Mouse (Mus musculus): ENCODE results near the gene Ces4a.
"Not testable (repeated sequence)": the region's sequence is repeated elsewhere in the genome, so short reads cannot be mapped to it uniquely, and the experiment has no call there.

The Ces4a gene

GRCm38 (mm10) chr8:105170041-105170380, 38.4 kb downstream of the Ces4a start:
- no peak for DNase-seq

- DNase-seq = peak; percentile 93 to 94
Observed at GRCm38 (mm10) chr8:105170381-105171115, 38.9 kb downstream of the Ces4a start, which contains the start of gene Cbfb. Gene Cbfb (plus strand): TSS chr8:105170674.

DNA sequence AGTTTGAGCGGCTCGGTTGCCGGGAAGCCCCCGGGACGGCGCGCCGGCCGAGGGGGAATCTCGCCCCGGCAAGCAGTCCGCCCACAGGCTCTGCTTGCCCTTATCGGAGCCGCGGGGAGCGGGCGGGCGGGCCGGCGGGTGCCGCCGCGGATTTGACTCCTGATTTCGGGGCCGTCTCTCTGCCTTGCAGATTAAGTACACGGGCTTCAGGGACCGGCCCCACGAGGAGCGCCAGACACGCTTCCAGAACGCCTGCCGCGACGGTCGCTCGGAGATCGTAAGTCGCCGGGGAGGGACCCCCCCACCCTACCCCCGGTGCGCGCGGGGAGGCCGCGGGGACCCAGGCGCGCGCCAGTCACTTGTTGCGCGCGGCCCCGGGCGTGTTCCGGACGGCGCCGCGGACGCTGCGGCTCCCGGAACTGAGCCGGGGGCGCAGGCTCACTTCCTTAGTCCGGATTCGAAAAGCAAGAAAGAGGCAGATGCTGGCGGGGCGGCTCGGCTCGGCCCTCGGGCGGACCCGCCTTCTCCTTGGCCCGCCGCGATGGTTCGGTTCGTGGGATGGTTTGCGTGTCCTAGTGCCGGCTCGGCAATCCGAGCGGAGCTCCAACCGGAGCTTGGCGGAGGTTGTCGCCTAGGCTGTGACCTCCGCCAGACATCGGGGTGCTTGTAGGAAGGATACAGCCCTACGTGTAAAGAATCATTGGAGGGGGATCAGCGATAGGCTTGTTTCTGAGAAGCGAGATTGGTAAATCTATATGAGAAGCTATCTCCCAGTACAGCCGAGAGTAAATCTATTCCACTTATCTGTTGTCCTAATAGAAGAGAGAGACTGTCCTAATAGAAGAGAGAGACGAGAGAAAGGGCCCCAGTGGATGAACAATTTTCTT, 39.8 kb downstream of the Ces4a start:
- peak; percentile 60 to 62 for DNase-seq

DNA sequence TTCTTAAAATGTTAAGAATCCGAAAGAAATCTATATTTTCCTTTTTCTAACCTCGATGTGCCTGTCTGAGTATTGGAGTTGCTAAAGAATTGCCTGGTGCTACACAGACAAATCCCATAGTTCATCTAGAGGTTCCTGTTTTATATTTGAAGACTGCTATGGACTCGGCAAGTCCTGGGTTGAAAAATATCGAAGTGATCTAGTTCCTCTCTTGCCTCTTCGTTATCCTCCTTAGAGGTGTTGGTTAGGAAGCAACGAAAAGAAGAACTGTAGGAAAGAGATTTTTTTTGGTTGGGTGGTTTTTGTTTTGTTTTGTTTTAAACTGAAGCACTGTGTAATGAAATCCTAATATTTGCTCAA, 40.4 kb downstream of the Ces4a start:
- DNase-seq = no peak

DNA sequence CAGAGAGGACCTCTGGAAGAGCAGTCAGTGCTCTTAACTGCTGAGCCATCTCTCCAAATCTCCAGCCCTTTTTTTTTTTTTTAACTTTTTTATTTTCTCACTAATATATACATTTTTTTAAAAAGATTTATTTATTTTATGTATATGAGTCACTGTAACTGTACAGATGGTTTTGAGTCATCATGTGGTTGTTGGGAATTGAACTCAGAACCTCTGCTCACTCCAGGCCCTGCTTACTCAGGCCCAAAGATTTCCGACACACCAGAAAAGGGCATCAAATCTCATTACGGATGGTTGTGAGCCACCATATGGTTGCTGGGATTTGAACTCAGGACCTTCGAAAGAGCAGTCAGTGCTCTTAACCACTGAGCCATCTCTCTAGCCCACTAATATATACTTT, 43.7 kb downstream of the Ces4a start:
- DNase-seq = not testable (repeated sequence)

- DNase-seq = no peak
Observed at GRCm38 (mm10) chr8:105178211-105178800, 46.7 kb downstream of the Ces4a start.

DNA sequence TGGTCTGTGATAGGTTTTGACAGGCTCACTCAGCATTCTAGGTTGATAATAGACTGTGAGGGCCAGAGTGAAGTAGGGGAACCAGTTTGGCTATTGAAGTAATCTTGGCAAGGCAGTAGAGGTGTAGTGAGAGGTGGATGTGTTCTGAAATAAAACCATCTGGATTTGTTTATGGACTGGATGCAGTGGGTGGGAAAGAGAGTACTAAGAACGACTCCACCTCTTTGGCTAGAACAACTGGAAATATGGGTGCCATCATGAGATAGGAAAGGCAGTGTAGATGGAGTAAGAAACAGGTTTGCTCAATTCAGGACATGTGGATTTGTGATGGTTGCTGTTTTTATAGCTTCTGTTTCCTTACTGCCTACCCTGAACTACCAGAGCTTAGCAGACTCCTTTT, 50.6 kb downstream of the Ces4a start:
- no peak for DNase-seq

DNA sequence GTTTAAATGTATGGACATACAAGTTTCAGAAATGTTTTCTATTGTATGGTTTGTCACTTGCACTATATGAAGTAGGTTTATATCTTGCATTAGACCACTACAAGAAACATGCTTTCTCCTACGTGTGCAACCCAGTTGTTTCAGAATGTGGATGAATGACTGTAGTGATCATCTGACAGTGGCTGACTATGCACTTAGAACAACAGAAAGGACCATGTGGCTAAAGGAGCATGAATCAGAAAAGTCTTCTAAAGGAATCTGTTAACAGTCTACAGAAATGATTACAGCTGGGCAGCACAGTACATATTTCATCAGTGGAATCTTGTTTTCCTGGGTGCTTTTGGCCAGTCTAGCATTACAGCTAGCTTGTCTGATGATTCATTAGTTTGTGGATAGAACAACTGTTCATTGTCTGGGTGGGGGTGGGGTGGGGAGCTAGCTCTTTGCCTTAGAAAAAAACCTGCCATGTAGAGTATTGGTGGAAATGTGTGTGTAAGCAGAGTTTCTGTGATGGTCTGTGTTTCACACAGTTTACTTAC, 54.9 kb downstream of the Ces4a start:
- no peak for DNase-seq

DNA sequence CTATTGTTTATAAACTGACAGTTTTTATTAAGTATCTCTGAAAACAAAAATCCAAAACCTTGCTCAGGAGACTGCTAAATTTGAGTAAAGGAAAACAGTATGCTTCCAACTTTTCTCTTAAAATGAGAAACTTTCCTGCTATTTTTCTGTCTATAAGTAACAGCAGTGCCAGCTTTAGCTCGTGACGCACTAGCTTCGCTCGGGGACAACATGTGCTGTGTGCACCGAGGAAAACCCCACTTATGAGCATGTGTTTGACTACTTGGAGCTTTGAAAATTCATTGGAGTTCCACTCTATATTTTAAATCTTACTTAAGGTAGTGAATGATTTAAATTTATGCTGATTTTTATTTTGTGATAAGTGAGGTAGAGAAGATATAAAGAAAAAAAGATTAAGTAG, 60.6 kb downstream of the Ces4a start:
- no peak for DNase-seq

Data from cerebellum, postnatal 14 days (tissue).